Mouse (Mus musculus): ENCODE results near the gene Fam162a. TPM values are rescaled to one million over a fixed set of nuclear protein-coding genes. Genes with fewer than 3 reads are reported as not detected.

Fam162a gene
- polyA plus RNA-seq (2012) = 115 and 118 TPM in 2 replicates

DNA sequence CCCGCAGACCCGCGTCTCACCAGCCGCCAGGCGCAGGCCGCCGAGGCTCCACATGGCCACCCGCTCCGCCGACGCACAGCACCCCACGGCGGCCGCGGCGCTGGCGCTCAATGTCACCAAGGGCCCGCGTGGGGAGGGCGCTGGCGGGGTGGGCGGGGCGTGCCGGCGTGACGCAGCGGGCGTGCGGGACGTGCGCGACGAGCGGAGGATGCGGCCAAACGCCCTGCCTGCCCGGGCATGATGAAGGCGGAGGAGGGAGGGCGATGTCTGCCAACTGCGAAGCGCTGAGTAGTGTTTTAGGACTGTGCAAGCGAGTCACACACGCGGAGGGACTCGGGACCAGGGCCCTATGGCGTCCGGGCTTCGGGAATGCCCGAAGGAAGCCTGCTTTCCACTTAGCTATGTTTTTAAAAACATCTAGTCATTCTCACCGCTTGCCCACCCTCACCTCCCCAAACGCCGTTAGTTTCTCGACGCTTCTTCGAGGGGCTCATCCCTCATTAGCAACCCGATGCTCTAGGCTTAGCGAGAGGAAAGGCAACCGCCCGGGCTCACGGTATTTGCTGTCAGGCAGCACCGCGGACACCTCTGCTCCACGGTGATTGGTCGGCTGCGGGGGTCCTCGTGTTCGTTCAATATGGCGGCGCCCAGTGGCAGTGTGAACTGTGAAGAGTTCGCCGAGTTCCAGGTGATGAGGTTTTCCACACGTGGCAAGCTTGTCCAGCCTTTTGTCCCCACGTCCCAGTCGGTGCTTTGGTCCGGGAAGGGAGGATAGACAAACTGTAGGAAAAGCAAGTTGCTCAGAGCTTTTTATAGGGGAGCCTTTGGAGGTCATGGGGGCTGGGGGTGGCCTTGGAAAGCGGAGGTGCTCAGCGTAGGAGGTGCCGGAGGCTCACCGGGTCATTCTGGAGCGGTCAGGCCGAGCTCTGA, at the start of gene Fam162a, which contains the start of gene Ccdc58:
Fam162a (minus strand) TSS at position 145 of the 930 bp plus-strand sequence.
Ccdc58 (plus strand) TSS at position 236 of the 930 bp plus-strand sequence.

DNA sequence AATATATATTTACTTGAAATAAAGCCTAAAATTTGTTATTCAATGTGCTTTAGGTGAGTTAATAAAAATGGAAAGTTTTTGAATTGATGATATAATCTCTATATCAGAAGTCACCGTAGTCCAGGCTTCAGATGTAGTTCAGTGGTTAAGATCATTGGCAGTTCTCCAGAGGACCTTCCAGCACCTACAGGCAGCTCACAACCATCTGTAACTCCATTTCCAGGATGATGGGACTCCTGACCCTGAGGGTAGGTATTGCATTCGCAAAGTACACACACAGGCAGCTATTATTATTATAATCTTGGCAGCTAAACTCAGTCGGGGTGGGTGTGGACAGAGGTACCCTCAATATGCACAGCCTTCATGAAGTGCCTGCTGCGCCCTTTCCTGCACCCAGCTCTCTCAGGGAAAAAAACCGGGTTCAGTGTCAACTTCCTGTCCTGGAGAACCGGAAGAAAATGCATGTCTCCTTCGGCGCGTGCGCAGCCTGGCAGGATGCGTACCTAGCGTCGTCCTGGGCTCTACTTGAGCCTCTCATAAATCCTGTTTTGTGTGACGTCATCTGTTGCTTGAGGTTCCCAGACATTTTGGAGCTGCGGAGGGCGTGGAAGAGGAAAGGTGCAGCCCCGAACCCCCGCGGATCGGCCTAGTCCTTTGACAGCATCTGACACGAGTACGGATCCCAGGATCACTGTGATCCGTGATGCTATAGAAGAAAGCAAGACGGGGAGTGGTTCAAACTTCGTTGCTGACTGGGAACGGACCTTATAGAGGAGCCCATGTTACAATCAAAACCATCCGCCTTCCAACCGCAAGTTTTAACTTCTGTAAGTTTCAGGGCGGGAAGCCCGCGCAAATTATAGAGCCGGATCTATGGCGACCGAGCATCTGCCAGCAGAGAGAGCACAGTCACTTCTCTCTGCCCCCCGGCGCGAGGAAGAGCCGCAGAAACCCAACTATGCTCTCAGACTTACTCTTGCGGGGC, 30.5 kb downstream of the Fam162a start, which contains the start of gene Wdr5b:
Wdr5b (plus strand) TSS at position 551 of the 985 bp plus-strand sequence.

Other genes with a start within 250 kb of the Fam162a start
- 7.7 and 11.4 TPM in 2 replicates for gene Parp14, start 200.1 kb downstream of the Fam162a start, polyA plus RNA-seq (2012)
- 3.3 and 3.4 TPM in 2 replicates for gene Parp9, start 133.1 kb downstream of the Fam162a start, polyA plus RNA-seq (2012)
- gene Dtx3l, start 132.4 kb downstream of the Fam162a start, polyA plus RNA-seq (2012) = 5.5 and 6.5 TPM in 2 replicates
- 59.4 and 66.2 TPM in 2 replicates for gene Kpna1, start 92.8 kb downstream of the Fam162a start, polyA plus RNA-seq (2012)
- gene Wdr5b, start 30.4 kb downstream of the Fam162a start, polyA plus RNA-seq (2012) = 0.15 and 0.35 TPM in 2 replicates
- gene Ccdc58, start 91 bp upstream of the Fam162a start, polyA plus RNA-seq (2012) = 5.2 and 5.4 TPM in 2 replicates
- gene Csta1, start 59.6 kb upstream of the Fam162a start, polyA plus RNA-seq (2012) = not detected in 2 replicates
- not detected in 2 replicates for gene Stfa2l1, start 85.2 kb upstream of the Fam162a start, polyA plus RNA-seq (2012)
- gene Gm5483, start 112.6 kb upstream of the Fam162a start, polyA plus RNA-seq (2012) = 0.03 and 0.23 TPM in 2 replicates
- gene Gm5416, start 138.8 kb upstream of the Fam162a start, polyA plus RNA-seq (2012) = not detected in 2 replicates
- gene 2010005H15Rik, start 149.9 kb upstream of the Fam162a start, polyA plus RNA-seq (2012) = not detected in 2 replicates
- not detected in 2 replicates for gene Stfa1, start 205.4 kb upstream of the Fam162a start, polyA plus RNA-seq (2012)